Mouse (Mus musculus) small intestine, adult 2 months (tissue): ENCODE data around the gene Zfp976.
"Not testable (repeated sequence)": the region's sequence is repeated elsewhere in the genome, so short reads cannot be mapped to it uniquely, and the experiment has no call there.

Experiments used
- CTCF ChIP-seq: fragments of 200-500 bp; IDR thresholded peaks from 2 replicates; pipeline ENCODE4 v1.5.1; 2012; ENCODE audit warnings: low read depth, mild to moderate bottlenecking, control low read depth, inconsistent platforms, low read length, moderate library complexity, mixed read lengths; ENCODE audit not compliant: insufficient replicate concordance, insufficient read length; ENCODE audit errors: extremely low read depth
- POLR2A ChIP-seq: fragments of 200-500 bp; IDR thresholded peaks from 2 replicates; pipeline ENCODE4 v1.6.1; 2012; ENCODE audit warnings: low read depth, mild to moderate bottlenecking, control low read depth, inconsistent platforms, low read length, moderate library complexity

DNA sequence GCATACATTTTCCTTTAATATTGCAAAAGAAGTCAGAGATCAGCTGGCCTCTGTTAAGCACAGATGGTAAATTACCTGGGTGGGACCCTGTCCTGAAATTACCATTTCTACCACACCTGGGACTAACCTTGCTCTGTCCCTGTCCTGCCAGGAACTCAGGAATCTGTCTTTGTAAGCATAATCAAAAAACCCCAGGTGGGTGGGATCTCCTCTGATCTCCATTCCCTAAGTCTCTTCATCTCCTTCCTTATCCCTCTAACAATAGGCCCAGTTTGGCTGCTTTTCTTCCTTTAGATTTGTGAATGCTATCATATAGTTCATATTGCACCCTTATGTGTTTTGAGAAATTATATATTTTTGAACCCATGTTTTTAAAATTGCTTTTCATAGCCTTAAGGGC is 11.4 kb downstream of the Zfp976 start:
- TF ChIP-seq POLR2A, CTCF: not testable (repeated sequence)
